Comparison of ENCODE assay signal across 8 mouse cellular contexts in genomic region chr12:32717129-32717921, GRCm38 (mm10).
DNase-seq lines count a peak whose midpoint lies in the region; ATAC-seq lines count a peak whose summit lies in the region.

No protein-coding gene starts in this region.

- H3K9ac ChIP-seq in heart, embryonic 11.5 days (ENCODE audit: low read depth, low read length), result no peak overlapping the region
- no peak overlapping the region for H3K9ac ChIP-seq in intestine, embryonic 15.5 days

- intact Hi-C loops in left cerebral cortex, postnatal 25 days (cut with DNase I), result loop anchor here (5.0 kb wide), 1 partner anchor 105 kb away; no protein-coding TSS in a partner anchor

- no peak for ATAC-seq in heart, embryonic 11.5 days (replicated peaks; ENCODE audit: insufficient number of reproducible peaks, low FRiP score, low TSS enrichment)
- ATAC-seq in intestine, embryonic 15.5 days, result peak; percentile 23; the same call in 1 of the 2 replicates

- H3K27ac ChIP-seq in heart, embryonic 11.5 days (ENCODE audit: low read depth, low read length), result no peak overlapping the region
- H3K27ac ChIP-seq in intestine, embryonic 15.5 days, result no peak overlapping the region

- DNase-seq in heart, adult 11 months, result peak; percentile 99
- peak; percentile 90 for DNase-seq in adrenal gland, postnatal 14 days
- DNase-seq in frontal cortex, postnatal 10 days (ENCODE audit: low spot score in 2 of 2), result peak; percentile 75 to 78
- DNase-seq in left cerebral cortex, postnatal 25 days (ENCODE audit: low spot score in 2 of 2), result peak; percentile 77 to 82
- DNase-seq in right cerebral cortex, postnatal 10 days (ENCODE audit: low spot score in 2 of 2), result peak; percentile 93
- DNase-seq in embryo, embryonic 9.5 days (ENCODE audit: extremely low spot score), result no peak

- H3K4me3 ChIP-seq in heart, embryonic 11.5 days (ENCODE audit: low read depth, low read length), result no peak overlapping the region
- H3K4me3 ChIP-seq in intestine, embryonic 15.5 days (replicated peaks), result no peak overlapping the region

- H3K4me2 ChIP-seq in heart, embryonic 11.5 days, result no peak overlapping the region
- H3K4me2 ChIP-seq in intestine, embryonic 15.5 days (replicated peaks), result no peak overlapping the region

- no peaks in the 10 kb centered on the region for H3K36me3 ChIP-seq in heart, embryonic 11.5 days (ENCODE audit: control insufficient read depth, insufficient read depth, low read length)
- H3K36me3 ChIP-seq in intestine, embryonic 15.5 days, result no peaks in the 10 kb centered on the region

- no peaks in the 10 kb centered on the region for H3K9me3 ChIP-seq in heart, embryonic 11.5 days (replicated peaks; ENCODE audit: control insufficient read depth, low read length)
- no peaks in the 10 kb centered on the region for H3K9me3 ChIP-seq in intestine, embryonic 15.5 days

- no peaks in the 10 kb centered on the region for H3K4me1 ChIP-seq in heart, embryonic 11.5 days (ENCODE audit: control insufficient read depth, insufficient read depth, low read length)
- no peaks in the 10 kb centered on the region for H3K4me1 ChIP-seq in intestine, embryonic 15.5 days (replicated peaks)

- 63% methylated on average over 5 of the region's 5 CpGs for WGBS in heart, embryonic 11.5 days (ENCODE audit: insufficient replicate concordance)
- WGBS in intestine, embryonic 15.5 days, result 49% methylated on average over 5 of the region's 5 CpGs

- no peaks in the 10 kb centered on the region for H3K27me3 ChIP-seq in heart, embryonic 11.5 days (ENCODE audit: control insufficient read depth, insufficient read depth, low read length)
- no peaks in the 10 kb centered on the region for H3K27me3 ChIP-seq in intestine, embryonic 15.5 days (replicated peaks)
